Mouse (Mus musculus) liver, embryonic 11.5 days (tissue): ENCODE data around the gene Fkbp2. TPM values are rescaled to one million over a fixed set of nuclear protein-coding genes. Genes with fewer than 3 reads are reported as not detected.

Experiments used
- ATAC-seq: fragments of 200-750 bp; cut with Nextera tagmentation; replicated peaks from 2 replicates; pipeline ENCODE4 v1.8.0; 2017; ENCODE audit warnings: moderate number of reproducible peaks, mild to moderate bottlenecking, moderate TSS enrichment, moderate library complexity; ENCODE audit not compliant: low FRiP score
- DNase-seq: peaks from one replicate; pipeline ENCODE4 v3.0.0-alpha.2; 2017; ENCODE audit warnings: low spot score
- H3K27ac ChIP-seq: fragments of 300-500 bp; sonication (generic); 2 replicates; pipeline ENCODE4 v1.5.1; 2014; ENCODE audit warnings: mild to moderate bottlenecking, low read depth, low read length, control low read depth
- H3K27me3 ChIP-seq: fragments of 300-500 bp; sonication (generic); replicated peaks from 2 replicates; pipeline ENCODE4 v1.6.1; 2014; ENCODE audit warnings: low read length, mixed read lengths; ENCODE audit not compliant: control insufficient read depth, insufficient read depth
- H3K36me3 ChIP-seq: fragments of 300-500 bp; sonication (generic); 2 replicates; pipeline ENCODE4 v1.6.1; 2014; ENCODE audit warnings: mild to moderate bottlenecking, low read length, moderate library complexity, mixed read lengths; ENCODE audit not compliant: control insufficient read depth, insufficient read depth
- H3K4me1 ChIP-seq: fragments of 300-500 bp; sonication (generic); replicated peaks from 2 replicates; pipeline ENCODE4 v1.6.1; 2014; ENCODE audit warnings: low read length, mixed read lengths; ENCODE audit not compliant: control insufficient read depth, insufficient read depth
- H3K4me2 ChIP-seq: fragments of 300-500 bp; sonication (generic); 2 replicates; pipeline ENCODE4 v1.6.1; 2014; ENCODE audit warnings: mild to moderate bottlenecking, control low read depth, moderate library complexity
- H3K4me3 ChIP-seq: fragments of 300-500 bp; sonication (generic); 2 replicates; pipeline ENCODE4 v1.5.1; 2014; ENCODE audit warnings: low read depth, low read length, control low read depth
- H3K9ac ChIP-seq: fragments of 300-500 bp; sonication (generic); 2 replicates; pipeline ENCODE4 v1.6.1; 2014; ENCODE audit warnings: low read depth, low read length, control low read depth
- H3K9me3 ChIP-seq: fragments of 300-500 bp; sonication (generic); 2 replicates; pipeline ENCODE4 v1.6.1; 2016; ENCODE audit warnings: low read length, inconsistent platforms, mixed read lengths; ENCODE audit not compliant: control insufficient read depth
- WGBS: fragments of 180-500 bp; shearing (Covaris S2); extraction: QIAGEN DNeasy Blood & Tissue Kit; methylation state at CpG from one replicate; pipeline ENCODE4 v1.1.7; 2014; 5-methylcytosine and 5-hydroxymethylcytosine counted together
- polyA plus RNA-seq: library from polyadenylated mRNA; unstranded; fragments of >200 nt; fragmentation: Nextera tagmentation; extraction: Ambion mirVana; gene quantifications from 2 replicates; pipeline ENCODE4 v1.2.1, GENCODE M21; 2014

Gene Fkbp2
- polyA plus RNA-seq, 1 experiment from 2014 or later: 124 TPM

DNA sequence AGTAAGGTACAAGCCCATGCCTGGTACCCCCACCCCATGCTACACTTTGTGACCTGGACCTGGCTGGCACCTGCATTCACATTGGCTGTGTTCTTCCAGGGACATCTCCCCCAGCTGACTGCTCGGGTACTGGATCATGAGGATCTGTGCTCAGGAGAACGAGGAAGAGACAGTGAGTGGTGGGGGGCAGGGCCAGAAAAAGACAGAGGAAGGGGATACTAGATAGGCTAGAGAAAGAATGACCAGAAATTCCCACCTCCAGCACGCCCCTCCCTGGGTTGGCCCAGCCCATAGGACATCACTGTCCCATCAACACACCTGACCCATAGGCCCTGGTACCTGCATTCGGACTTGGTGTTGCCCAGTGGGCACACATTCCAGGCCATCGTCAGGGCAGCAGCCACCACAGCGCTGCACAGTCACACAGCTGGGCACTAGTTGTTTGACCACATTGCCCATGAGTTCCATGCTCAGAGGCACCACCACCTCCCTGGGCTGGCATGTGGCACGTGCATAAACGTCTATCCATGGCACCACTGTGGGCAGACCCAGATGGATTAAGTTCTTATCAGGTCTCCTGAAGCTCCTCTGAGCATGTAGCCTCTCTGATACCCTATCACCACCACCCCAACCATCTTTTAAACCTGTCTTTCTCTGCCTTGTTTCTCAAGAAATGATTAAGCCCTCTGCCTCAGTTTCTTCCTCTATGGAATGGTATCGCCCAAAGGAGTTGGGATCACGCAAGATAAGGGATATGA, 5.8 kb upstream of the Fkbp2 start:
- H3K9me3 ChIP-seq: no peaks in the 10 kb centered on the region
- H3K4me2 ChIP-seq: peak overlapping the region; percentile 89
- H3K4me1 ChIP-seq: peaks cover 16% of the 10 kb centered on the region
- H3K27me3 ChIP-seq: no peaks in the 10 kb centered on the region
- no peak overlapping the region for H3K27ac ChIP-seq
- peaks cover 12% of the 10 kb centered on the region; the same call in 1 of the 2 replicates for H3K36me3 ChIP-seq
- peak overlapping the region; percentile 86 for H3K9ac ChIP-seq
- H3K4me3 ChIP-seq: peak overlapping the region; percentile 83
- DNase-seq: no peak
- WGBS: 60% methylated on average over 10 of the region's 10 CpGs
- 0 out of 2 replicates have a peak, but pooled peaks have one; percentile 8 for ATAC-seq

DNA sequence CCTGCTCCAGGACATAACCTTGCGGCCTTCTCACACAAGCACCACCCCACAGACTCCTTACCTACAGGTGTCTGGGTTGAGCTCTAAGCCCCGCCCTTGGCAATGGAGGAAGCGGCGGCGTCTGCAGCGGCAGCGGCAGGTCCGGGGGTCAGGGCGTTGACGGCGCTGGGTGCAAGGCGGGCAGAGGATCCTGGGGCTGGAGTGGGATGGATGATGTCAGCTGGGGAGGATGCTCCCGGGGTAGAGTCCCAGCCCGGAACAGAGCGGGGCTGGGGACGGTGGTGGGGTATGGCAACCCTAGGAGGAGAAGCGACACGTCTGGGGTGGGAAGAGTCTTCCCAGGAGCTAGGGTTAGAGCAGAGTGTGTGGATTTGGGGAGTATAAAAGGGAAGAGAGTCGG, 5.0 kb upstream of the Fkbp2 start:
- Histone ChIP-seq H3K9ac (no peak overlapping the region), H3K4me1 (peaks cover 16% of the 10 kb centered on the region), H3K9me3 (no peaks in the 10 kb centered on the region), H3K27me3 (no peaks in the 10 kb centered on the region), H3K27ac (no peak overlapping the region), H3K4me2 (no peak overlapping the region), H3K36me3 (peaks cover 12% of the 10 kb centered on the region; the same call in 1 of the 2 replicates), H3K4me3 (no peak overlapping the region)
- 81% methylated on average over 19 of the region's 19 CpGs for WGBS
- ATAC-seq (no peak), DNase-seq (no peak)

DNA sequence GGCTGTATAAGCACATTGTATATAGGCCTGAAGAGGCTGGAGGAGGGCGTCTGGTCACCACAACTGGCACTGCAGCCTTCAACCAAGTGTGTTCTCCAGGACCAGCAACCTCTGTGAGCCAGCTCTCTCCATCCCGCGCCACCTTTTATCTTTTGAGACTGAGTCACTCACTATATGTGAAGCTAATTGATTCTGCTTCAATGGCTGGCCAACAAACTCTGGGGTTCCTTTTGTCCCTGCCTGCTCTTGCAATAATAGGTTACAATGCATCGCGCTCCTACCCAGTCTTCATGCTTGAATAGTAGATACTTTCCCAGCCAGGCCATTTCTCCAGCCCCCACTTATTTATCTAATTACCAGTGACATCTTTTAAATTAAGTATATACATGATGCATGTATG, 3.3 kb upstream of the Fkbp2 start:
- no peak for DNase-seq
- no peak for ATAC-seq
- Histone ChIP-seq H3K9ac (no peak overlapping the region), H3K27ac (no peak overlapping the region), H3K4me3 (no peak overlapping the region), H3K36me3 (peaks cover 12% of the 10 kb centered on the region), H3K4me2 (no peak overlapping the region), H3K27me3 (no peaks in the 10 kb centered on the region), H3K9me3 (no peaks in the 10 kb centered on the region), H3K4me1 (peaks cover 24% of the 10 kb centered on the region)
- WGBS: 95% methylated on average over 5 of the region's 5 CpGs

DNA sequence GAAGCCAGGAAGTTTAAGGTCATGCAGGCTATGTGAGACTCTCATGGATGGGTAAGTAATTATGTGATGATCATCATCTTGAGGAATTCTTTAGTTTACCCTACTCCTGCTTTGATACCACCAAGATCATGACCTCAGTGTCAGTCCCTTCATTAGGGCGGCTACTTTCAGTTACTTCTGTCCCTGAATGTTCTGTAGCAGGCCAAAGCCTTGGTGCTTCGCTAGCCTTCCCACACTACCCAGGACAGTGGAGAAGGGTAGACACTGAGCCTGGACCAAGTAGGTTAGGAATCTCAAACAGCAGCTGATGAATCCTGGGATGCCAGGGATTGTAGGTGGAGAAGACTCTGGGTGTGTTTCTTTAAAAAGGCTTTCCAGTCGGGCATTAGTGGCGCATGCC, 1.2 kb upstream of the Fkbp2 start:
- Histone ChIP-seq H3K27ac (no peak overlapping the region), H3K4me2 (peak overlapping the region; percentile 85), H3K36me3 (peaks cover 29% of the 10 kb centered on the region), H3K27me3 (no peaks in the 10 kb centered on the region), H3K9me3 (no peaks in the 10 kb centered on the region), H3K4me1 (peaks cover 32% of the 10 kb centered on the region), H3K4me3 (peak overlapping the region; percentile 66), H3K9ac (peak overlapping the region; percentile 71; the same call in 1 of the 2 replicates)
- DNase-seq (no peak), ATAC-seq (no peak)
- 90% methylated on average over 4 of the region's 4 CpGs for WGBS

DNA sequence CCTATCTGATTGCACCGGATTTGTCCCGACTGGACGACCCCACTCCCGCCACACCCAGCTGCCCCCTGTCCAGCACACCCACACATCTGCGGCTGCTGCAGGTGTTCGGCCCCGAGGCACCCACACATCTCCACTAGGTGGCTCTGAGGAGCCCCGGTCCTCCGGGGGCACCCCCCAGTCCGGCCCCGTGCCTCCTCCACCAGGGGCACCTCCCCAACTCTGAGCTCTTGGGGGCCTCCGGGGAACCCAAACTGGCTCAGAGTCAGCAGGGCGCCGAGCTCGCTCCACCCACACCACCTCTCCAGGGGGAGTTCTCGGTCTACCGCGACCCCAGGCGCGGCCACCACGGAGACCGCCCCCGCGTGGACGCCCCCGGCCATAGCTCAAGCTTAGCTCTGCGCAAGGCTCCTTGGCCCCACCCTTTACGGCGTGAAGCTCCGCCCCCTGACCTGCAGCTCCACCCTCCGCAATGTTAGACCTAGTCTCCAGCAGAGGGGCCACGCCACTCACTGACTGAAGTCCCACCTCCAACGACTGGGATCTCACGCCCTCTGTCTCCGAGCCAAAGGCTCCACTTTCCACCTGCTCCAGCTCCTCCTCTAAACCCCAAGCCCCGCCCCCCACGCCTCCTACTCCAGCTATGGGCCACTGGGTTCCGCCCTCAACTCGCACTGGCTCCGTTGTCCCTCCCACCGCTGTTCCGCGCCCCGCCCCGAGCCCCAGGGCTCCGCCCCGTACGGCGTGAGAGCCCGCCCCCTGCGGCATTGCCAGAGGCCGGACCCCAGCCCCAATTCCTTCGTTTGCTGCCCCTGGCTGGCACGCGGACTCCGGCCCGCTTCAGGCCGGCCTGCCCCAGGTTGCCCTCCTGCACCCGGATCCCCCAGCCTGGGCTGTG, 568 bp downstream of the Fkbp2 start:
- Histone ChIP-seq H3K4me3 (peak overlapping the region; percentile 66), H3K4me2 (peak overlapping the region; percentile 96), H3K9me3 (no peaks in the 10 kb centered on the region), H3K9ac (peak overlapping the region; percentile 80), H3K4me1 (peaks cover 29% of the 10 kb centered on the region), H3K27ac (peak overlapping the region; percentile 73), H3K27me3 (no peaks in the 10 kb centered on the region), H3K36me3 (peaks cover 22% of the 10 kb centered on the region)
- under 1% methylated on average over 59 of the region's 59 CpGs for WGBS
- peak; percentile 100 for DNase-seq
- ATAC-seq: peak; percentile 86

DNA sequence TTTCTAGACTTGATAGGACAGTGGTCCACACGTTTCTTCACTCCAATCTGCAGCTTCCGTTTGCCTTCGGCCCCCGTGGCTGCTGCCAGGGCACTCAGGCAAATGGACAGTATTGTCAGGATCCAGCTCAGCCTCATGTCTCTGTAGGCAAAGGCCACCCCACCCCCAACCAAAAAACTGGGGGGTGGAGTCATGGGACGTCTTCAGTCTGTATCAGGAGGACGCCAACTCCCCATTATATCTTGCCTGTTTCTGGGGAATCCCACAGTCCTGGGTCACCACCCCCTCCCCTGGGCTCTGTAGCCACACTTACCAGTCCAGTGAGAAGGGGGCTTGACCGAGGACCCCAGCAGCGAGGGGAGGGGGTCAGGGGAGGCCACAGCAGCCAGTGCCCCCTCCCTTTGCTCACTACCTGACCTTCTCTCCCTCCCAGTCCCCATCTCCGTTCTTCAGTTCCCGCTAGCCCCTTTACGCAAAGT, 1.3 kb downstream of the Fkbp2 start:
- Histone ChIP-seq H3K36me3 (peaks cover 22% of the 10 kb centered on the region), H3K9me3 (no peaks in the 10 kb centered on the region), H3K4me3 (peak overlapping the region; percentile 66), H3K27ac (peak overlapping the region; percentile 73), H3K27me3 (no peaks in the 10 kb centered on the region), H3K9ac (peak overlapping the region; percentile 80), H3K4me2 (peak overlapping the region; percentile 96), H3K4me1 (peaks cover 30% of the 10 kb centered on the region)
- peak; percentile 66 for DNase-seq
- WGBS: 5% methylated on average over 11 of the region's 11 CpGs
- ATAC-seq: peak; percentile 4; the same call in 1 of the 2 replicates

DNA sequence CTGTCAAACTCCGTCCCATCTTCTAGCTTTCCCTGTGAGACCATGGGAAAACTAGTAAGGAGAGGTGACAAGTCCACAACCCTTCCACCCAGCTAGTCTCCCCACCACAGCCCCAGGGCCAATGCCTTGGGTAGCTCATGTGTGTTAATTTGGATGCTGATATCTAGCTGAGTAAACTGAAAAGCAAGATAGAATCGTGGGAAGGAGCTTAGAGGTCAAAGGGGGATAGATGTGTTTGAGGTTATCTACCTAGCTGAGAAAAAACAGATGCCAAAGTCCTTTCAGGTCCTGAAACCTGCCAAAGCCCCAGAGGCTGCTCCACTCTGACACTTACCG, 1.7 kb downstream of the Fkbp2 start:
- H3K27ac ChIP-seq: peak overlapping the region; percentile 73
- 28% methylated on average over 3 of the region's 3 CpGs for WGBS
- DNase-seq (no peak), ATAC-seq (no peak)
- H3K4me1 ChIP-seq: peaks cover 34% of the 10 kb centered on the region
- H3K9ac ChIP-seq: peak overlapping the region; percentile 80
- H3K4me2 ChIP-seq: peak overlapping the region; percentile 96
- H3K4me3 ChIP-seq: peak overlapping the region; percentile 66
- H3K27me3 ChIP-seq: no peaks in the 10 kb centered on the region
- no peaks in the 10 kb centered on the region for H3K9me3 ChIP-seq
- peaks cover 22% of the 10 kb centered on the region for H3K36me3 ChIP-seq

DNA sequence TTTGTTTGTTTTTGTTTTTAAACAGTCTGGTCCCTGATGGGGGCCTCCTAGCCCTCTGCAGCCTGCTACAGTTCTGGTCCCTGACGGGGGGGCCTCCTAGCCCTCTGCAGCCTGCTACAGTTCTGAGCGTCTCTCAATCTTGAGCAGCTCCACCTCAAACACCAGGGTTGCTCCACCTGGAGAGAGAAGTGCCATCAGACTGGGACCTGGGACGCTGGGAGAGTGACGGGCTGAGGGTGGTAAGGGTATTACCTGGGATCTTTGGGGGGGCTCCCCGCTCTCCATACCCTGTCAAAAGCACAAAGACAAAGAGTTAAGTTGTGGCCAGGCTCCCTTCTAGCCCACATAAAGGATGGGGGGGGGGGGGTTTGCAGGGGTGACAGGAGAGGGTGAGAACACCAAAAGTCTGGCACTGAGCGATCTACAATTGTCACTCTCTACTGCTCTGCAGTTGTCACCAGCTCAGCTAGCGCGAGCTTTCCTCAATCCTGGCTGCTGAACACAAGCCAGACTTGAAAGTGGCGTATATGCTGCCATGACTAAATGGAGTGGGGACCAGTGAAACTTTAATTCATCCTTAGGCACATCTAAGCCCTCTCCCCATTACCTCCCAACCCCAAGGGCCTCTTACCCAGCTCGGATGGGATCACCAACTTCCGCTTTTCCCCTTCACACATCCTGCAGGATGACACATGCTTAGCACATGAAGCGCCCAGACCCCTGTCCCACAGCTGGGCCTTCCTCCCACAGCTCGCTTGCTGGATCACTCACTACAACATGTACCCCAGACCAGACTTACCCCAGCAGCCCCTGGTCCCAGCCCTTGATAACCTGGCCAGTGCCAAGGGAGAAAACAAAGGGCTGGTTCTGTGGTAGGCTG, 2.3 kb downstream of the Fkbp2 start:
- no peak for DNase-seq
- H3K27me3 ChIP-seq: no peaks in the 10 kb centered on the region
- ATAC-seq: no peak
- H3K9ac ChIP-seq: peak overlapping the region; percentile 80
- H3K4me1 ChIP-seq: peaks cover 34% of the 10 kb centered on the region
- peak overlapping the region; percentile 66 for H3K4me3 ChIP-seq
- peak overlapping the region; percentile 73 for H3K27ac ChIP-seq
- WGBS: 77% methylated on average over 13 of the region's 13 CpGs
- H3K36me3 ChIP-seq: peaks cover 22% of the 10 kb centered on the region
- no peaks in the 10 kb centered on the region for H3K9me3 ChIP-seq
- peak overlapping the region; percentile 96 for H3K4me2 ChIP-seq
